Mouse (Mus musculus) T-helper 1 cell (primary cell): ENCODE data around the gene Nanos3.

ENCODE experiments used
- in situ Hi-C: fragments of 300-600 bp; cut with MboI, MseI; formaldehyde crosslinking; loops from one replicate; pipeline ENCODE4 v1.15.1; 2025; ENCODE audit warnings: high pct_unique_total_duplicates

The Nanos3 gene

DNA sequence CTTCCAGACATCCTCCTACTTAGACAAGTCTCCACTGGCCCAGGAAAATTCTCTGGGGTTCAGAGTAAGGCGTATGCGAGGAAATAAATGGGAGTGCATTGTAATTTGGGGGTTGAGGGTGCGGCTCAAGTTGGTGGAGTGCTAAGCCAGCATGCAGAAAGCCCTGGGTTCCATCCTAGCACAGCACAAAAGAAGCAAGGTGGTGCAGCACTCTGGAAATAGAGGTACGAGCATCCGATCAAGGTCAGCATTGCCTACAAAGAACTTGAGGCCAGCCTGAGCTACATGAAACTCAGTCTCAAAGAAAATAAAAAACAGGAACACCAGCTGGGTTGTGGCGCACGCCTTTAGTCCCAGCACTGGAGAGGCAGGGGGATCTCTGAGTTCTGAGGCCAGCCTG is at the start of gene Nanos3:
Nanos3 (minus strand) TSS at position 101 of the 400 bp plus-strand sequence.
- in situ Hi-C loops, result no loop called here

DNA sequence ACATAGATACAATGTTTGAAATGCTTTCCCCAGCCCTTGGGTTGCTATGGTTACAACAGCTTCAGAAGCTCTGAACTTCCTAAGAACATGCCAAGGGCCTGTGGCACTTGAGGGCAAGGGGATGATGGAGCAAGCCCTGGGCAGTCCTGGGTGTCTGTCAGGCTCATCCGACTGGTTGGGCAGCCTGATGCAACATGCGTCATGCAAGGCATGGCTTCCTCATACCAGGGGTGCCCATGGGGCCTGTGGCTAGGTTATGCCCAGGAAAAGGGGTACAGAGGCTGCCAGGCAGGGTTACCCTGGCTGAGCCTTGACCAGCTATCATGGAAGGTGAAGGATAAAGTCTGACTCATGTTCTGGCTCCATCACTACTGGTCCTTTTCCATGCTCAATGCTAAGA is 48.0 kb upstream of the Nanos3 start:
- in situ Hi-C loops, result no loop called here

DNA sequence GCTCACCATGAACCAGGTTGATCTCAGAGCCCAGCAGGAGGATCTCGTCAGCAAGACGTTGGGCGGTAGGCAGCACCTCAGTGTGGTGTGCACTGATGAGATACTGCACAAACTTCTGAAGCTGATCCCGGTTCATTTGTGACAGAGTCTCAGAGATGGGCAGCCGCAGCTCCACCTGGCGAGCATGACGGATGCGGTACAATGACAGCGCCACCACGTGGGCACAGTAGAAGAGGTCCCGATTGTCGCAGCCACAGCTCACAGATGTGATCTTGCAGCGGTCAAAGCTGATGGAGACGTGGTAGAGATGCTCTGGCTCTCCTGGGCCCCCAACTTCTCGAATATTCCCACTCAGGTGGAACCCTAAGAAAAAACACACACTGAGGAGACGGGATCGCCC is 45.7 kb upstream of the Nanos3 start:
- in situ Hi-C loops, result no loop called here

DNA sequence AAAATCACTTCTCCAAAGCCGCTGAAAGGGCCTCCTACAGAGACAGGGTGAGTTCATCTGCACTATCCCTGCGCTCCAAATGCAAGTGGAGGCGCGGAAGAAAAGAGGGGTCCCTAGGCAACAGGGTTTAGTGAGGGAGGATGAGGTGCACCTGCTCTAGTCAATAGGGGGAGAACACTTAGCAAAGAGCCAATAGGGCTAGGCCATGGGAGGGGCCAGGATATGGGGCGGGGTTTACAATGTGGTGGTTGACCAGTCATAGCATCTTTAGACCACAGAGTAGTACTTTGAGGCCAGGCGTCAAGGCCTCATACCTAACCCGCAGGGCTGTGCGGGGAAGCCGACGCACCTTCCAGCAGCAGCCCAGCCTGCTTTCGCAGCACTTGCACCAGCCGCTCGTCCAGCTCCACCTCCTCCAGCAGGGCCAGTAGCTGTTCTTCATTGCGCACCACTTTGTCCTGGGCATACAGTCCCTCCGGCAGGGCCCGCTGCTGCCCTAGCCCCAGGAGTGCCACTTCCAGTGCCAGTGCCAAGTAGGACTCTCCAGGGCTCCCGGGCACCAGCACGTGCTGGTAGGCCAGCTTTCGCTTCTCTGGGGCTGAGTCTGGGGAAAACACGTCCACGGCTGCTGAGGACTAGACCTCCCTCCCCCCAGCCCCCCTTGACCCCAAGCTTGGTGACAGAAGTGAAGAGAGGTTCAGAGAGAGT is 38.5 kb upstream of the Nanos3 start:
- in situ Hi-C loops, result no loop called here

DNA sequence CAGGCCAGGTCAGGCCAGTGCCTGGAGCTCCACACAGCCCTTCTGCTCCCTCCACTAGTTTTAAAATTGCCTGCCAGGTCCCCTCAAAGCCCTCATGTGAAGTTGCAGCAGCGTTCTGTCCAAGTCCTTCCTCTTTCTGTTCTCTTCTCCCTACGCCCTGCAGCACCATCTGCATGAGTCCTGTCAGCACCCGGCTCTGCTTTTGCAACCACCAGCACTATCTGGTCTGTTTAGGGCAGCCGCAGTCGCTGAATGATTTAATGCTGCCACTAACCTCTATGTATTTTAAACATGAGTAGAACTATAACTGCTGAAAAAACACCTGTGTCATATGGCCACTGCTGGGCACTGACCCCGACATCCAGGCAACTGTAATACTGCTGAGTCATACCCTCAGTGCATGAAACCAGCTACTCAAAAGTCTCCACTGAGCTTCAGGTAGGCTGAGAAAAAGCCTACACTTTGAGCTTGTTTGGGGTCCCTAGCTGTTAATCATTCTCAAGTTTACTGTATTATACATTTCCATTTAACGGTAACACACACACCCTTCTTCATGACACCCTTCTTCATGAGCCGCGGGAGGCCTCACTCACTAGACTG is 37.6 kb upstream of the Nanos3 start:
- in situ Hi-C loops, result no loop called here

DNA sequence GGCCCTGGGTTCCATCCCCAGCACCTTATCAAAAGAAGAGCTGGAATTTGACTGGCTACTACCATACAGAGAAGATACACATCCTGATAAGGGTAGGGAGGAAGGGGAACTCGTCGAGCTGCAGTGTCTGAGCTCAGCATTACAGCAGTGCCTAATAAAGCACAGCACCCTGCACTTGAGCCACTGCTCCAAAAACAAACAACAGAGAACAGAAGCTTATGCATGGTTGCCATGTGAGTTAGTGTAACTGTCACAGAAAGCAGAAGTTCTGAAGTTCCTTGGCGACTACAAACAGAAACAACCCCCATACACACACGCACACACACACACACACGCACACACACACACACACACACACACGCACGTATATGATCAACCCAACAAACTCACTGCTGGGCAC is 35.1 kb upstream of the Nanos3 start:
- in situ Hi-C loops, result no loop called here

DNA sequence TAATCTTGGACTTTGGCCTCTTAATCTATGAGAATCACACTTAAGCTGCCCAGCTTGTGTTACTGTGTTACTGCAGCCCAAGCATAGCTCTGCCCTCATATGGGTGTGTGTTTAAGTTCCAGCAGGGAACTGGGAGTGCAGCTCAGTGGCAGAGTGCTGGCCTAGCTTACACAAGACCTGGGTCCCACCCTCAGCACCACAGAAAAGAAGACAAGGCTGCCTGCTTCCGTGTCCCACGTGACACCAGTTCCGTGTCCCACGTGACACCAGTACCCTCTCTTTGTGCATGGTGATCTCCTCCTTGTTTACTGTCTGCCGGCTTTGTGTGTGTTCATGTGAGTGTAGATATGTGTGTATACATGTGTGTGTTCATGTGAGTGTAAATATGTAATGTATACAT is 33.1 kb upstream of the Nanos3 start:
- in situ Hi-C loops, result no loop called here

DNA sequence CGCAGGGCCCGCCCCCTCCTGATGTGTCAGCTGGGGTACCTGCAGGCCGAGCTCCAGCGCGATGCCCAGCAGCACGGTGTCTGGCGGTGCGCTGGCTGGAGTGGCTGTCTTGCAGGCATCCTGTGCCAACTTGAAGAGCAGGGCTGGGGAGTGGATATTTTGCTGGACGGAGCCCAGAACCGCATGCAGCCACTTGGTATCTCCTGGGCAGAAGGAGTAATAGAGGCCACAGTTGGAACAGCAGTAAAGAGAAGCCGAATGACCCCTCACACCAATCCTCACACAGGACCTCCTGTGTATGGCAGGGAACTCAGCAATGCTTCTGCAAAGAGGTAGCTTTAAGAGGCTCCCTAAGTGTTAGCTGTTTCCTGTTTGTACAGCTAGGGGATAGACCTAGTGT is 32.2 kb upstream of the Nanos3 start:
- in situ Hi-C loops, result no loop called here

DNA sequence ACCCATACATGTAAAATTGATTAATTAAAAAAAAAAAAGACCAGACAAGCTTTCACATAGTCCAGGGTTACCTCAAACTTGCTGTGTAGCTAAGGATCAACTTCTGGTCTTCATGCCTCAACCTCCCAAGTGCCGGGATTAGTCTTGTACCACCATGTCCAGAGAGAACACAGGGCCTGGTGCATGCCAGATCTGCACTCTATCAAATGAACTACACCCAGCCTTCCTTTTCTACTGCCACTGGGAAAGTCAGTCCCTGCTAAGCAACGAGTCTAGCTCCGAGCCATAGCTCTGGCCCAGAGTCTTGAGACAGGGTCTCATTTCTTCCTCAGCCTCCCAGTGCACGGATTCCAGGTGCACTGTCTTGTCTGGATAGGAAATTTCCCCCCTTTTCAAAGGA is 28.3 kb upstream of the Nanos3 start:
- in situ Hi-C loops, result no loop called here

DNA sequence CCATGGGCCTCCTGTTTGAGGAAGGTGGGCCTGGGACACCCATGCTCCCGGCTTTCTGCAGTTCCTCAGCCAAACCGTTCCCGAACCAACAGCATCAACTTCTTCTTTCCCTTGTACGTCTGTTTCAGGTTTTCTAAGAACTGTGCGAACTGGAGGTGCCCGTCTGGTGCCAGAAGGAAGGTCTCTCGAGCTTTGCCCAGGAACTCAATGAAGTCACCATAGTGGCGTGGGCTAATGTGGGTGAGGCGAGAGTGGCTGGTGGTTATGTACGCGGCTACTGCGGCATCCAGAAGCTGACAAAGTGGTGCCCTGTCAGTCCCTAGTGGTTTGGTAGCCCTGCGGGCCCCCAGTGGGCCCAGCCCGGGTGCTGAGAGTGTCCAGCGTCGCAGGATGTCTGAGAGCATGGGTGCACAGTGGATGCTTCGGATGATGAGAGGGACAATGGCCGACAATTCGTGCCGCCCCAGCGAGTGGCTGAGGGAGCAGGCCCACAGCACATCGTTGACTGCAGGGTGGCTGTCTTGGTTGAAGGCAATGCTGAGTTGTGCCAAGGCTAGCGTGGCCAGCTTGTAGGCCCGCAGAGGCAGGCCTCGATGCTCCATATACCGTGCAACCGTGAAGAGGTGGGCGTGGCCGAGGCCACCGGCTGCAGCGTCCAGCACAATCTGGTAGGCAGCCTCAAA is 27.0 kb upstream of the Nanos3 start:
- in situ Hi-C loops, result no loop called here

DNA sequence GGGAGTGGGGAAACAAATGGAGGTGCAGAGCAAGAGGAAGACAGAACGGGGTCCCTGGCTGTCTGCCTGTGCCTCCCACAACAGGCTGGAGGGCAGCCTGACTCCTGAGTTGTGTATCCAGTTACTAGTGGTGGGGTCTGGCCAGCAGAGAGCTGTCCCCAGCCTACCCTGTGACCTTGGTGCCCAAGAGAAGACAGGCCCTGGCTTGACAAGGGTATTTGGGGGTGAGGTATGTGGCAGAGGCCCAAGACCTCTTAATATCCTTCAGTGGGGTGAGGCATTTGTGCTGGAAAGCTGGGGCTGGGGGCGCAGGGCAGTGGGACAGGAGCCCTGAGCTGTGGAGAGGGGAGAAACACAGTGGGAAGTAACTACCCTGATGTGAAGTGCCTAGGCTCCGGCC is 26.2 kb upstream of the Nanos3 start:
- in situ Hi-C loops, result no loop called here

DNA sequence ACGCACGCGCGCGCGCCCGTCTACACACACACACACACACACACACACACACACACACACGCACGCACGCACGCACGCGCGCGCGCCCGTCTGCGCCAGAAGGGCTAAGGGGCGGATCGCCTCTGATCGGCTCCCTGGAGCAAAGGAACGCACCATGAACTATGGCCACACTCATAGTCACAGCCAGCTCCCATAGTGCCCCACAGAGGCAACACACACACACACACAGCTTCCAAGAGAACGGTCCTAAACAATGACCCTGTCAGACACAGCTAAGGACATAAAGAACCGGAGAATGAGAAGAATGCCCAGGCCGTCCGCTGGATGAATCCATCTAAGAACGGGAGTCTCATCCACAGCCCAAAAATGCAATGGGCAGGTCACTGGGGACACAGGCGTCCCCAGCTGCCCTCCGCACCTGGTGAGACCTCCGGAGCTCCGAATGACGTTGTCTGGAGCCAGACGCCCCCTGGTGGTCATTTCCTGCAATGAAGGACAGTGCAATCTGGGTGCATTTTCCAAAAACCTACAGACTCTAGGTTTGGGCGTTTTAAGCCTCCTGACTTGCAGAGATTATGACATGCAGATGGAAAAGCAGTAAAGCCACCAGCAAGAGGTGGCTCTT is 25.3 kb upstream of the Nanos3 start:
- in situ Hi-C loops, result no loop called here

DNA sequence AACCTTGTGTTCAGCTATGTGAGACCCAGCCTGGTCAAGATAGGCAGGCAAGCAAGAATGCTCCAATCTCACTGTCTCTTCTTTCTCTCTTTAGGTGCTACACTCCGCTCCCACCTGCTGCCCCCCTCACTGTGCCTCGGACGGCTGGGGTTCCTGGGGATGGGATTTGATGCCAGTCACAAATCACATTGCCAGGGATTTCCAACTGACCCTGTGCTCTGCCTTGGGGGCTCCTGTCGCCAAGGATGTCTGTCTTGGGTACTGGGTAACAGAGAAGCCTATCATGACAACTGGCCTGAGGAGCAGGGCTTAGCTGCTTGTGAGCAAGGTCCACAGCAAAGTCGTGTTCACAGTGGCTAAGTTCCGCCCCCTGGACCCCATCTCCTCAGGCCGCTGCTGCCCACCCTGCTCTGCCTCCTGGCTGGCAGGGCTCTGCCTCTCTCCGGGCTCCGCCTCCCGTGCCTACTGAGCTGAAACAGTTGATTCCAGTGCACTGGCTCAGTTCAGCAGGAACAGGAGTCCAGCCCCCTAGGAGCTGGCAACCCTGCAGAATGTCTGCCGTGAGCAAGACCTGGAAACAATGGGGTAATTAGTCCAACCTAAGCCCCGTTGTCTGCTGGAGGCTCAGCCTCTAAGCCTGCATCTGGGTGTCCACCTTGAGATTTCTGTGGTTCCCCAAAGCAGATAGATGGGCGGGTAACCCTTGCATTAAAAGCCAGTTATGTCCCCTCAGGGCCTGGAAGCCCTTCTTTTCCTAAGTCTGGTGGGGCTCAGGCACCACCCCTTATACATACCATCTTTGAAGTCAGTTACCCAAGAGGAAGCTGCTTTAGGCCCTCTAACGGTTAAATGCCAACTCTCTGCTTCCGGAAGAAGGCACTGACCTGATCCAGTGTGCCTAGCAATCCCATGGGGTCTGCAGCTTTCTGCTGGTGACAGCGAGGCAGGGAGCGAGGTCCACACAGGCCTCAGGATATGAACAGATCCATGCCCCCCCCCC is 23.7 kb upstream of the Nanos3 start:
- in situ Hi-C loops, result loop anchor here (10.0 kb wide), 1 partner anchor 1424 kb away; no protein-coding TSS in a partner anchor

DNA sequence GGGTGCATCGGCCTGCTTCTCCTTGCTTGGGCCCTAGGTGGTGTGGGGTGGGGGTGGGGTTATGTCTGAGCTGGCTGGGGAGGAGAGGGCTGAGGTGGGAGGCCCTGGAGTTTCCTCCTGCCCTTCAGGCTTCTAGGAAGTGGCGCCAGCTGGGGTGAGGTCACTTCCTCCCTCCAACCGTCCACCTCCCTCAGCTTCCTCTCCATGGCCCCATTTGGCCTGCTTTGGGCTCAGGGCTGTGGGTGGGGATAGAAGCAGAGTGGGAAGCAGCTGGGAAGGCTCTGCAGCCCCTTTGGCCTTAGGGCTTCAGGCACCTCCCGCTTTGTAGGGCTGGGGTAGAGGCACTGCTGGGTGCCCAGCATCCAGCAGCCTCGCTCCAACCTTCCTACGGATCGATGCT is 22.8 kb upstream of the Nanos3 start:
- in situ Hi-C loops, result loop anchor here (10.0 kb wide), 1 partner anchor 1423 kb away; no protein-coding TSS in a partner anchor

DNA sequence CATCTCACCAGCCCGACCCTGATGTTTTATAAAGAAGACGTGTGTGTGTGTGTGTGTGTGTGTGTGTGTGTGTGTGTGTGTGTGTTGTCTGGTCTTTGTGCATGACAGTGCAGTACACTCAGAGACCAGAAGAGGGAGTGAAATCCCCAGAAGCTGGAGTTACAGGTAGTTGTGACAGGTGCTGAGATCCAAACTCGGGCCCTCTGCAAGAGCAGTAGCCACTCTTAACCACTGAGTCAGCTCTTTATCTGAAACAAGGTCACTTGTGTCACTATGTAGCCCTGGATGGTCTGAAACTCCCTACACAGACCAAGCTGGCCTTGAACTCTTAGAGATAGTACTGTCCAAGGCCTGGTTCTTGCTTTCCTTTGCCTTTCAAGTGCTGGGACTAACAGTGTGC is 21.6 kb upstream of the Nanos3 start:
- in situ Hi-C loops, result loop anchor here (10.0 kb wide), 1 partner anchor 1422 kb away; no protein-coding TSS in a partner anchor

DNA sequence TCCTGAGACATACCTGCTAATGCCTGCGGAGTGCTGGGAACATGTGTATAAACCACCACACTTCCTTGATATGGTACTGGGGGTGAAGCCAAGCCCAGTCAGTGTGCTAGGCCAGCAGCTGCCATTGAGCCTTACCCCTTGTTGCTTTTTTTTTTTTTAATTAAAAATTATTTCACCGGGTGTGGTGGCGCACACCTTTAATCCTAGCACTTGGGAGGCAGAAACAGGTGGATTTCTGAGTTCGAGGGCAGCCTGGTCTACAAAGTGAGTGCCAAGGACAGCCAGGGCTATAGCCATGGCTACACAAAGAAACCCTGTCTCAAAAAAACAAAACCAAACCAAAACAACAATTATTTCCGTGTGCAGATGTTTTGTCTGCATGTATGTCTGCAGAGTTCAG is 20.1 kb upstream of the Nanos3 start:
- in situ Hi-C loops, result loop anchor here (10.0 kb wide), 1 partner anchor 1420 kb away; no protein-coding TSS in a partner anchor

DNA sequence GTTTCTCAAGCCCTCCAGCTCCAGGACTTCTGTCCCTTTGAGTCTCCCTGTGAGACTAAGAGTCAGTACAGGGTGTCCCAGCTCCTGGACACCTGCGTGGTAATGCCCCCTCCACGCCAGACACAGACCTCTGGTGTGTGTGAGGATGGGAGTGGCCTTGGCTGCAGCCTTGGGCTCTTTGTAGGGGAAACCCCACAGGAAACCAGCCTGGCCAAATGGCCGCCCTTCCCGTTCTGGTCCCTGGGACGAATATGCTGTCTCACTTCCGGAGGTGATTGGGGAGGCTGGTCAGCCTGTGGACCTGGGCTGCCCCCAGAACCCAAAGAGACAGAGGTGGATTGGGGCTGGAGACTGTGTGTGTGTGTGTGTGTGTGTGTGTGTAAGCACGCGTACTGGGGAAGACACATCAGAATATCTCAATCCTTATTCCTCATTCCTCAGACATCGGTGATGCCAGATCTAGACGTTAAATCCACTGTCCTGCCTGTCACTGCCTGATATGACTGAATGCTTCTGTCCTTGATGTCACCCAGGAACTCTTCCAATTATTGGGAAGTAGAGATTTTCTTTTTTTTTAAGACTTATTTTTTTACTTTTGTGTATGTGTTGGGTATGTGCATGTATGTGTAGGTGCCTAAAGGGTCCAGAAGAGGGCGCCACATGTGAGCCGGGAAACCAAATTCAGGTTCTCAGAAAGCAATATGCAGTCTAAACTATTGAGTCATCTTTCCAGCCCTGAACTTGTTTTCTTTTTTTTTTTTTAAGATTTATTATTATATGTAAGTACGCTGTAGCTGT is 19.2 kb upstream of the Nanos3 start:
- in situ Hi-C loops, result loop anchor here (10.0 kb wide), 1 partner anchor 1419 kb away; no protein-coding TSS in a partner anchor

DNA sequence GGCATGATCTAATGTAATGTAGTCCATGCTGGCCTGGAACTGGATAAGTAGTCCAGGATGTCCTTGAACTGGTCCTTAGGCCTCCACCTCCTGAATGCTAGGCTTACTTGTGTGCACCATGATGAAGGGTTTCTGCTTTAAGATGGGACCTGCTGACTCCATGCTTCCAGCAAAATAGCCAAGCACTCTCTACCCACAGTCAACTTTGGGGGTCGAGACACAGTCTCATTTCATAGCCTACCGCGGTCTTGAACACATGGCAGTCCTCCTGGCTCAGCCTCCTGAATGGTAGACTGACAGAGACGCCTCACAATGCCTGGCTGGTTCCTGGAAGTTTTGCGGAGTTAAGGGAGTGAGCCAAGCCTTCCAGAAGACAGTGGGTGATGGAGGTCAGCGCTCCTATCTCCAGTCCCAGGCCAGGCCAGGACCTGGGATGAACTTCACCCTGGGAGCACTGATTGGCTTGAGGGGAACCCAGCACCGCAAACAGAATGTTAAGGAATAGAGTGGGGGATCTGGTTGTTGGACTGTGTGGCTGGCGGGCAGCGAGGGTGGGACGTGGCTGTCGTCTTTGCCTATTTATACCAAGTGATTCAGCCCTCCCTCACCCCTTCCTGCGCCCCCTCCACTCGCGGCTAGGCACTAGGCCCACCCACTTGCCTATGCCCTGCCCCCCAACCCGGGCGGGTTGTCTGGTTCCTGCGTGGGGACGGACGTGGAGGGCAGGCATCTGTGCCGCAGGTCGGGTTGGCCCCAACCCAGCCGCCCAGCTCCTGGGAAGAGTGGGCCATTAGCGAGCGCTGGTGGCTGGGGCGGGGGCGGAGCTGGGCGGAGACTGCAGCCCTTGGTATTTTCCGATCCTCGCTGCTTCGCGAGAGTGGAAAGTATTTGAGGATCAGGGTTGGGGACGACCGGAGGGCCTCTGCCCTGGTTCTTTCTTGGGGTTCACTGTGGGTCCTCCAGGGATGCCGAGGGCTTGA is 18.2 kb upstream of the Nanos3 start:
- in situ Hi-C loops, result loop anchor here (10.0 kb wide), 1 partner anchor 1418 kb away; no protein-coding TSS in a partner anchor

DNA sequence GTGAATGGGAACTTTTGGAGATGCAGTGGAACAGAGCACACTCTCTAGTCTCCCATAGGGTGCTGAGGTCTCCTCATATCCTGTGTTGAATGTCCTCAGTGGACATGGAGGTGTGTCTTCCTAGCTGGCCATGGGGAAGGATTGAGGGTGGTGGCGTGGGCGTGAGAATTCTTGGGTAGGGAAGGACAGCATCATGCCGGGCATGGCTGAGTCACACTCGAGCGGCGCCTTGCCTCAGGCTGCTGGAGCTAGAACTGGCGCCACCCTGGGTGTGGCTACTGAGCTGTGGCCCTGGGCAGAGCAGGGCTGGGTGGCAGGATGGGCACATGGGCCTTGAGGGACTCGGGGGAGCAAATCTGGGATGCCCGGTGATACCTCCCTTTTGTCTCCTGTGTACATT is 17.4 kb upstream of the Nanos3 start:
- in situ Hi-C loops, result loop anchor here (10.0 kb wide), 1 partner anchor 1418 kb away; no protein-coding TSS in a partner anchor
